In genomic region chr11:76255431-76256001, GRCm38 (mm10) we compare ENCODE assay signal across 9 mouse cellular contexts. TPM values are rescaled to one million over a fixed set of nuclear protein-coding genes. Genes with fewer than 3 reads are reported as not detected.
DNase-seq lines count a peak whose midpoint lies in the region; ATAC-seq and TF ChIP-seq lines count a peak whose summit lies in the region.
"Had no signal": no experiment of that assay in that cellular context is flagged by ENCODE, and none has a peak within 500 bp of the region (broad histone marks: within the 10 kb centered on the region; RNA-seq: fewer than 3 reads in every experiment).

No protein-coding gene starts in this region.

- no peak overlapping the region for H3K4me3 ChIP-seq in embryonic fibroblast, embryonic 13.5 days (ENCODE audit: insufficient read depth, low read length)
- no peak overlapping the region for H3K4me3 ChIP-seq in myocyte
- no peak overlapping the region for H3K4me3 ChIP-seq in liver, postnatal 0 days (ENCODE audit: low read depth, low read length)

- peaks cover 7% of the 10 kb centered on the region for H3K36me3 ChIP-seq in myocyte (ENCODE audit: control insufficient read depth, insufficient read depth)
- H3K36me3 ChIP-seq in liver, postnatal 0 days (replicated peaks; ENCODE audit: insufficient read depth, low read length), result peaks cover 4% of the 10 kb centered on the region

- peak; percentile 95 for DNase-seq in heart, adult 11 months
- DNase-seq in heart, postnatal 14 days, result no peak
- DNase-seq in ovary, postnatal 36 days (ENCODE audit: low spot score), result peak; percentile 6
- DNase-seq in ovary, adult 18-20 months (ENCODE audit: low spot score), result no peak
- no peak for DNase-seq in liver, postnatal 0 days
- no peak for DNase-seq in c-Kit-positive CD71-positive TER-119-positive erythroid progenitor cells, embryonic 14.5 days (ENCODE audit: low spot score)

- no peak overlapping the region for H3K9ac ChIP-seq in liver, postnatal 0 days (replicated peaks)

- no peak for ATAC-seq in liver, postnatal 0 days

- intact Hi-C loops in heart, postnatal 14 days (cut with DNase I), result no loop called here

- no peaks in the 10 kb centered on the region for H3K9me3 ChIP-seq in liver, postnatal 0 days (ENCODE audit: low read length)

- TF ChIP-seq POLR2A in embryonic fibroblast, embryonic 13.5 days (IDR thresholded peaks at IDR 0.05; ENCODE audit: low read depth, low read length), result no peak
- TF ChIP-seq POLR2A in myocyte (IDR thresholded peaks at IDR 0.05; ENCODE audit: insufficient read length, low read depth), result no peak

- H3ac ChIP-seq in myocyte (ENCODE audit: control insufficient read depth, insufficient read length), result no peak overlapping the region

- TF ChIP-seq CTCF in embryonic fibroblast, embryonic 13.5 days (IDR thresholded peaks at IDR 0.05; ENCODE audit: borderline replicate concordance, insufficient read depth, low read length), result no peak
- TF ChIP-seq CTCF in liver, postnatal 0 days (IDR thresholded peaks at IDR 0.05; ENCODE audit: low read depth), result no peak

- no peak for TF ChIP-seq EP300 in liver, postnatal 0 days (IDR thresholded peaks at IDR 0.05; ENCODE audit: low read depth)

- 72% methylated on average over 4 of the region's 4 CpGs for WGBS in liver, postnatal 0 days (ENCODE audit: insufficient replicate concordance)

- H3K79me2 ChIP-seq in myocyte (ENCODE audit: control insufficient read depth, insufficient read depth), result no peaks in the 10 kb centered on the region

- H3K27me3 ChIP-seq in myocyte (ENCODE audit: control insufficient read depth, insufficient read depth, insufficient read length), result no peaks in the 10 kb centered on the region
- no peaks in the 10 kb centered on the region for H3K27me3 ChIP-seq in liver, postnatal 0 days (ENCODE audit: insufficient read depth, low read length)

- H3K4me2 ChIP-seq in myocyte (ENCODE audit: low read depth), result peak overlapping the region; percentile 33
- H3K4me2 ChIP-seq in liver, postnatal 0 days (ENCODE audit: low read depth, low read length), result no peak overlapping the region

- H3K27ac ChIP-seq in embryonic fibroblast, embryonic 13.5 days (ENCODE audit: insufficient read depth, low read length), result 0 out of 2 replicates have a peak overlapping the region, but pooled peaks have one; percentile 2
- no peak overlapping the region for H3K27ac ChIP-seq in liver, postnatal 0 days (ENCODE audit: low read depth)
- H3K27ac ChIP-seq: macrophage had no signal

- H3K4me1 ChIP-seq in embryonic fibroblast, embryonic 13.5 days (ENCODE audit: control insufficient read depth, insufficient read depth, low read length), result no peaks in the 10 kb centered on the region
- no peaks in the 10 kb centered on the region for H3K4me1 ChIP-seq in liver, postnatal 0 days (ENCODE audit: insufficient read depth)

TF ChIP-seq in myocyte, 11 proteins besides CTCF, POLR2A, EP300 and RAD21:
- TF ChIP-seq MYOG (IDR thresholded peaks at IDR 0.05; ENCODE audit: control insufficient read depth in 1 of 3, insufficient read depth in 1 of 3, insufficient read length in 2 of 3, low read depth in 2 of 3) (peak in 2 of 3 experiments; percentile 46 to 62), MYOD1 (IDR thresholded peaks at IDR 0.05; ENCODE audit: control insufficient read depth in 1 of 3, insufficient read length in 2 of 3, low read depth in 2 of 3) (peak; percentile 48 to 95 (median 93)), REST (IDR thresholded peaks at IDR 0.05; ENCODE audit: insufficient read depth, insufficient read length) (no peak), USF1 (IDR thresholded peaks at IDR 0.05; ENCODE audit: low read depth) (peak; percentile 78), CEBPB (IDR thresholded peaks at IDR 0.05; ENCODE audit: insufficient read depth, poor library complexity, severe bottlenecking) (no peak), TCF3 (IDR thresholded peaks at IDR 0.05; ENCODE audit: insufficient read length, low read depth) (peak; percentile 54), TCF12 (IDR thresholded peaks at IDR 0.05; ENCODE audit: insufficient read depth, poor library complexity, severe bottlenecking) (peak; percentile 76), MAX (IDR thresholded peaks at IDR 0.05; ENCODE audit: low read depth) (no peak), E2F4 (IDR thresholded peaks at IDR 0.05; ENCODE audit: insufficient read depth) (no peak), POLR2AphosphoS2 (IDR thresholded peaks at IDR 0.05; ENCODE audit: insufficient read length, low read depth) (no peak), SRF (IDR thresholded peaks at IDR 0.05; ENCODE audit: control insufficient read depth, insufficient read length, low read depth) (peak; percentile 79)

RNA-seq across cellular contexts. Expression of gene Glod4, which starts 12.0 kb away (rescaled TPM):
- 10 to 100 TPM; 37.7 to 44.7 TPM for total RNA-seq in heart, postnatal 14 days (2021)
- 73.5 and 84.4 TPM in 2 replicates for polyA plus RNA-seq in embryonic fibroblast, embryonic 13.5 days (2011; ENCODE audit: insufficient read length, low read depth, missing spikeins)
- 55.2 TPM for polyA plus RNA-seq in myocyte (2012; fragmentation: generic; extraction: Trizol)
- polyA plus RNA-seq in liver, postnatal 0 days (2015; fragmentation: Nextera tagmentation; extraction: Ambion mirVana), result 41.8 and 43.6 TPM in 2 replicates

RNA-seq across cellular contexts. Expression of gene Mrm3, which starts 12.0 kb away (rescaled TPM):
- total RNA-seq in heart, postnatal 14 days (2021), result 10 to 100 TPM; 20.6 to 22.8 TPM
- 6.1 and 8.6 TPM in 2 replicates for polyA plus RNA-seq in embryonic fibroblast, embryonic 13.5 days (2011; ENCODE audit: insufficient read length, low read depth, missing spikeins)
- 17.8 TPM for polyA plus RNA-seq in myocyte (2012; fragmentation: generic; extraction: Trizol)
- polyA plus RNA-seq in liver, postnatal 0 days (2015; fragmentation: Nextera tagmentation; extraction: Ambion mirVana), result 13.9 and 14.8 TPM in 2 replicates

RNA-seq across cellular contexts. Expression of gene Gemin4, which starts 38.1 kb away (rescaled TPM):
- 1 to 10 TPM; 1.8 to 2.6 TPM for total RNA-seq in heart, postnatal 14 days (2021)
- polyA plus RNA-seq in embryonic fibroblast, embryonic 13.5 days (2011; ENCODE audit: insufficient read length, low read depth, missing spikeins), result 11.3 and 14.7 TPM in 2 replicates
- 10.7 TPM for polyA plus RNA-seq in myocyte (2012; fragmentation: generic; extraction: Trizol)
- 6.8 and 9.5 TPM in 2 replicates for polyA plus RNA-seq in liver, postnatal 0 days (2015; fragmentation: Nextera tagmentation; extraction: Ambion mirVana)

RNA-seq across cellular contexts. Expression of gene Dbil5, which starts 38.1 kb away (rescaled TPM):
- total RNA-seq in heart, postnatal 14 days (2021), result not detected
- not detected in 2 replicates for polyA plus RNA-seq in embryonic fibroblast, embryonic 13.5 days (2011; ENCODE audit: insufficient read length, low read depth, missing spikeins)
- 0.86 TPM for polyA plus RNA-seq in myocyte (2012; fragmentation: generic; extraction: Trizol)
- polyA plus RNA-seq in liver, postnatal 0 days (2015; fragmentation: Nextera tagmentation; extraction: Ambion mirVana), result 0.73 and 0.86 TPM in 2 replicates
- polyA plus RNA-seq: macrophage had no signal

Comparison
In these comparisons a context has a peak if more than half of its experiments do, and no peak if none do; other contexts are left out.
1. DNase-seq: peak in heart, adult 11 months (single experiment) and ovary, postnatal 36 days (single experiment); none in heart, postnatal 14 days (0 of 2), ovary, adult 18-20 months (single experiment), liver, postnatal 0 days (single experiment) and c-Kit-positive CD71-positive TER-119-positive erythroid progenitor cells, embryonic 14.5 days (single experiment).